ENCODE assay signal across 19 mouse cellular contexts in genomic region chr17:12179339-12179738, GRCm38 (mm10).
DNase-seq lines count a peak whose midpoint lies in the region; ATAC-seq and TF ChIP-seq lines count a peak whose summit lies in the region.
"Had no signal": no experiment of that assay in that cellular context is flagged by ENCODE, and none has a peak within 500 bp of the region (broad histone marks: within the 10 kb centered on the region; RNA-seq: fewer than 3 reads in every experiment).

No protein-coding gene starts in this region.

- WGBS in liver, embryonic 12.5 days (ENCODE audit: insufficient replicate concordance): 84% methylated on average over 7 of the region's 7 CpGs
- 89% methylated on average over 7 of the region's 7 CpGs for WGBS in liver, postnatal 0 days (ENCODE audit: insufficient replicate concordance)
- 61% methylated on average over 7 of the region's 7 CpGs for WGBS in lung, postnatal 0 days

- peaks cover 70% of the 10 kb centered on the region for H3K4me1 ChIP-seq in liver, embryonic 12.5 days
- H3K4me1 ChIP-seq in liver, postnatal 0 days (ENCODE audit: insufficient read depth): peaks cover 25% of the 10 kb centered on the region
- H3K4me1 ChIP-seq in lung, postnatal 0 days (ENCODE audit: insufficient read depth, low read depth, low read length): no peaks in the 10 kb centered on the region; the same call in 1 of the 2 replicates

- H3K36me3 ChIP-seq in liver, embryonic 12.5 days: peaks cover 85% of the 10 kb centered on the region
- H3K36me3 ChIP-seq in liver, postnatal 0 days (replicated peaks; ENCODE audit: insufficient read depth, low read length): peaks cover 8% of the 10 kb centered on the region; the same call in 1 of the 2 replicates
- no peaks in the 10 kb centered on the region for H3K36me3 ChIP-seq in lung, postnatal 0 days (ENCODE audit: insufficient read depth, low read length)

- no peak overlapping the region for H3K9ac ChIP-seq in liver, embryonic 12.5 days
- no peak overlapping the region for H3K9ac ChIP-seq in liver, postnatal 0 days (replicated peaks)
- no peak overlapping the region for H3K9ac ChIP-seq in lung, postnatal 0 days (replicated peaks; ENCODE audit: low read depth)
- H3K9ac ChIP-seq: embryonic facial prominence, embryonic 13.5 days; heart, embryonic 13.5 days; hindbrain, embryonic 14.5 days; limb, embryonic 13.5 days; midbrain, embryonic 12.5 days had no signal

- no peak for TF ChIP-seq CTCF in liver, postnatal 0 days (IDR thresholded peaks at IDR 0.05; ENCODE audit: low read depth)
- TF ChIP-seq CTCF in lung, postnatal 0 days (IDR thresholded peaks at IDR 0.05): no peak

- no peak overlapping the region for H3K4me3 ChIP-seq in liver, embryonic 12.5 days
- no peak overlapping the region for H3K4me3 ChIP-seq in liver, postnatal 0 days (ENCODE audit: low read depth, low read length)
- H3K4me3 ChIP-seq in lung, postnatal 0 days (ENCODE audit: low read depth, low read length): no peak overlapping the region
- H3K4me3 ChIP-seq: embryonic facial prominence, embryonic 13.5 days; heart, embryonic 13.5 days; limb, embryonic 13.5 days; midbrain, embryonic 12.5 days had no signal

- peak overlapping the region; percentile 11; the same call in 1 of the 2 replicates for H3K27ac ChIP-seq in liver, embryonic 12.5 days
- H3K27ac ChIP-seq in liver, postnatal 0 days (ENCODE audit: low read depth): no peak overlapping the region; the same call in 1 of the 2 replicates
- H3K27ac ChIP-seq in lung, postnatal 0 days (ENCODE audit: low read length): no peak overlapping the region
- H3K27ac ChIP-seq: embryonic facial prominence, embryonic 13.5 days; limb, embryonic 13.5 days; midbrain, embryonic 12.5 days had no signal

- DNase-seq in adrenal gland, adult 2 months: peak; percentile 33
- DNase-seq in adrenal gland, postnatal 25 days: no peak
- peak; percentile 20 for DNase-seq in heart, postnatal 4 days
- DNase-seq in heart, adult 8-10 months (ENCODE audit: low spot score): no peak
- no peak for DNase-seq in liver, postnatal 0 days
- DNase-seq in lung, postnatal 0 days (ENCODE audit: low spot score): peak; percentile 85
- DNase-seq in spleen, adult 18-20 months: no peak
- DNase-seq: adrenal gland, postnatal 14 days; cerebellum, adult 11 months; cerebellum, postnatal 14 days; gastrocnemius, postnatal 36 days; right cerebral cortex, adult 18-20 months had no signal

- no peaks in the 10 kb centered on the region; the same call in none of the 2 replicates for H3K9me3 ChIP-seq in liver, embryonic 12.5 days (replicated peaks)
- H3K9me3 ChIP-seq in liver, postnatal 0 days (ENCODE audit: low read length): peaks cover 5% of the 10 kb centered on the region; the same call in 1 of the 2 replicates
- peaks cover 4% of the 10 kb centered on the region; the same call in 1 of the 2 replicates for H3K9me3 ChIP-seq in lung, postnatal 0 days (ENCODE audit: low read length)
- H3K9me3 ChIP-seq: midbrain, embryonic 12.5 days had no signal

- ATAC-seq in liver, embryonic 12.5 days: no peak
- no peak for ATAC-seq in liver, postnatal 0 days
- peak; percentile 81 for ATAC-seq in lung, postnatal 0 days
- ATAC-seq: activated CD4-positive, CD25-positive, alpha-beta regulatory T cell, adult 4 months had no signal

- no peaks in the 10 kb centered on the region for H3K27me3 ChIP-seq in liver, embryonic 12.5 days (replicated peaks)
- H3K27me3 ChIP-seq in liver, postnatal 0 days (ENCODE audit: insufficient read depth, low read length): no peaks in the 10 kb centered on the region
- no peaks in the 10 kb centered on the region for H3K27me3 ChIP-seq in lung, postnatal 0 days (replicated peaks; ENCODE audit: insufficient read depth, low read length)
- H3K27me3 ChIP-seq: embryonic facial prominence, embryonic 13.5 days; heart, embryonic 13.5 days; limb, embryonic 13.5 days; midbrain, embryonic 12.5 days had no signal

- no peak for TF ChIP-seq EP300 in liver, postnatal 0 days (IDR thresholded peaks at IDR 0.05; ENCODE audit: low read depth)
- no peak for TF ChIP-seq EP300 in lung, postnatal 0 days (IDR thresholded peaks at IDR 0.05)

- H3K4me2 ChIP-seq in liver, embryonic 12.5 days: no peak overlapping the region
- H3K4me2 ChIP-seq in liver, postnatal 0 days (ENCODE audit: low read depth, low read length): no peak overlapping the region
- H3K4me2 ChIP-seq in lung, postnatal 0 days (replicated peaks; ENCODE audit: low read depth, low read length): no peak overlapping the region
- H3K4me2 ChIP-seq: embryonic facial prominence, embryonic 13.5 days; heart, embryonic 13.5 days; hindbrain, embryonic 14.5 days; limb, embryonic 13.5 days; midbrain, embryonic 12.5 days had no signal

Comparison
In these comparisons a context has a peak if more than half of its experiments do, and no peak if none do; other contexts are left out.
1. DNase-seq: peak in adrenal gland, adult 2 months (single experiment), heart, postnatal 4 days (single experiment) and lung, postnatal 0 days (single experiment); none in adrenal gland, postnatal 25 days (single experiment), heart, adult 8-10 months (single experiment), liver, postnatal 0 days (single experiment) and spleen, adult 18-20 months (0 of 2).